Mouse (Mus musculus): Measurements from ENCODE around the gene Acly. TPM values are rescaled to one million over a fixed set of nuclear protein-coding genes. Genes with fewer than 3 reads are reported as not detected.

Gene Acly
- polyA plus RNA-seq, 2 experiments = 118 to 159 TPM

- peaks cover 6% of the 10 kb centered on the region; the same call in 1 of the 2 replicates for H3K27me3 ChIP-seq (ENCODE audit: control insufficient read depth, insufficient read depth, low read length)
- H3K4me2 ChIP-seq (replicated peaks; ENCODE audit: low read depth, low read length, severe bottlenecking) = no peak overlapping the region
- H3K9me3 ChIP-seq (ENCODE audit: control insufficient read depth, low read length) = no peaks in the 10 kb centered on the region
- H3K9ac ChIP-seq (ENCODE audit: low read depth, low read length, severe bottlenecking) = no peak overlapping the region
- TF ChIP-seq POLR2A (IDR thresholded peaks at IDR 0.05; ENCODE audit: borderline replicate concordance, extremely low read depth, insufficient read depth, insufficient read length) = no peak
- no peaks in the 10 kb centered on the region for H3K36me3 ChIP-seq (ENCODE audit: control insufficient read depth, insufficient read depth, low read length)
- DNase-seq (ENCODE audit: low spot score) = no peak
- ATAC-seq (ENCODE audit: low FRiP score, low read depth) = no peak
- 0 out of 2 replicates have a peak, but pooled peaks cover 4% of the 10 kb centered on the region for H3K4me1 ChIP-seq (ENCODE audit: control insufficient read depth, insufficient read depth, low read length)
- whole genome bisulfite sequencing = 56% methylated on average over 9 of the region's 9 CpGs
- no peak overlapping the region for H3K27ac ChIP-seq (replicated peaks; ENCODE audit: low read depth, low read length)
- no peak overlapping the region for H3K4me3 ChIP-seq (replicated peaks; ENCODE audit: low read length)
Observed at GRCm38 (mm10) chr11:100567815-100568245, 40.0 kb upstream of the Acly start.

- H3K36me3 ChIP-seq (ENCODE audit: control insufficient read depth, insufficient read depth, low read length) = no peaks in the 10 kb centered on the region
- no peak overlapping the region for H3K9ac ChIP-seq (ENCODE audit: low read depth, low read length, severe bottlenecking)
- no peaks in the 10 kb centered on the region for H3K9me3 ChIP-seq (ENCODE audit: control insufficient read depth, low read length)
- no peak overlapping the region for H3K27ac ChIP-seq (replicated peaks; ENCODE audit: low read depth, low read length)
- H3K4me2 ChIP-seq (replicated peaks; ENCODE audit: low read depth, low read length, severe bottlenecking) = no peak overlapping the region
- DNase-seq (ENCODE audit: low spot score) (no peak), ATAC-seq (ENCODE audit: low FRiP score, low read depth) (no peak)
- 0 out of 2 replicates have a peak, but pooled peaks cover 4% of the 10 kb centered on the region for H3K4me1 ChIP-seq (ENCODE audit: control insufficient read depth, insufficient read depth, low read length)
- 81% methylated on average over 5 of the region's 5 CpGs for WGBS
- peaks cover 6% of the 10 kb centered on the region; the same call in 1 of the 2 replicates for H3K27me3 ChIP-seq (ENCODE audit: control insufficient read depth, insufficient read depth, low read length)
- no peak for TF ChIP-seq POLR2A (IDR thresholded peaks at IDR 0.05; ENCODE audit: borderline replicate concordance, extremely low read depth, insufficient read depth, insufficient read length)
- H3K4me3 ChIP-seq (replicated peaks; ENCODE audit: low read length) = no peak overlapping the region
Observed at GRCm38 (mm10) chr11:100567229-100567628, 39.4 kb upstream of the Acly start.

GRCm38 (mm10) chr11:100564703-100565102 is 36.9 kb upstream of the Acly start:
- Histone ChIP-seq H3K27me3 (ENCODE audit: control insufficient read depth, insufficient read depth, low read length) (no peaks in the 10 kb centered on the region), H3K4me2 (replicated peaks; ENCODE audit: low read depth, low read length, severe bottlenecking) (no peak overlapping the region), H3K9me3 (ENCODE audit: control insufficient read depth, low read length) (no peaks in the 10 kb centered on the region), H3K4me3 (replicated peaks; ENCODE audit: low read length) (no peak overlapping the region), H3K36me3 (ENCODE audit: control insufficient read depth, insufficient read depth, low read length) (no peaks in the 10 kb centered on the region), H3K9ac (ENCODE audit: low read depth, low read length, severe bottlenecking) (no peak overlapping the region), H3K27ac (replicated peaks; ENCODE audit: low read depth, low read length) (no peak overlapping the region), H3K4me1 (ENCODE audit: control insufficient read depth, insufficient read depth, low read length) (no peaks in the 10 kb centered on the region)
- DNase-seq (ENCODE audit: low spot score) (no peak), ATAC-seq (ENCODE audit: low FRiP score, low read depth) (no peak)
- WGBS = 84% methylated on average over 6 of the region's 6 CpGs
- no peak for TF ChIP-seq POLR2A (IDR thresholded peaks at IDR 0.05; ENCODE audit: borderline replicate concordance, extremely low read depth, insufficient read depth, insufficient read length)

GRCm38 (mm10) chr11:100564297-100564696 is 36.5 kb upstream of the Acly start:
- Histone ChIP-seq H3K36me3 (ENCODE audit: control insufficient read depth, insufficient read depth, low read length) (no peaks in the 10 kb centered on the region), H3K4me2 (replicated peaks; ENCODE audit: low read depth, low read length, severe bottlenecking) (no peak overlapping the region), H3K9ac (ENCODE audit: low read depth, low read length, severe bottlenecking) (no peak overlapping the region), H3K9me3 (ENCODE audit: control insufficient read depth, low read length) (no peaks in the 10 kb centered on the region), H3K27ac (replicated peaks; ENCODE audit: low read depth, low read length) (no peak overlapping the region), H3K27me3 (ENCODE audit: control insufficient read depth, insufficient read depth, low read length) (no peaks in the 10 kb centered on the region), H3K4me1 (ENCODE audit: control insufficient read depth, insufficient read depth, low read length) (no peaks in the 10 kb centered on the region), H3K4me3 (replicated peaks; ENCODE audit: low read length) (no peak overlapping the region)
- DNase-seq (ENCODE audit: low spot score) (no peak), ATAC-seq (ENCODE audit: low FRiP score, low read depth) (no peak)
- no peak for TF ChIP-seq POLR2A (IDR thresholded peaks at IDR 0.05; ENCODE audit: borderline replicate concordance, extremely low read depth, insufficient read depth, insufficient read length)
- 75% methylated on average over 15 of the region's 15 CpGs for WGBS

GRCm38 (mm10) chr11:100561748-100562147 is 33.9 kb upstream of the Acly start:
- ATAC-seq (ENCODE audit: low FRiP score, low read depth) = no peak
- H3K27ac ChIP-seq (replicated peaks; ENCODE audit: low read depth, low read length) = no peak overlapping the region
- 72% methylated on average over 5 of the region's 5 CpGs for WGBS
- no peaks in the 10 kb centered on the region for H3K36me3 ChIP-seq (ENCODE audit: control insufficient read depth, insufficient read depth, low read length)
- no peaks in the 10 kb centered on the region for H3K27me3 ChIP-seq (ENCODE audit: control insufficient read depth, insufficient read depth, low read length)
- no peak overlapping the region for H3K4me2 ChIP-seq (replicated peaks; ENCODE audit: low read depth, low read length, severe bottlenecking)
- H3K4me1 ChIP-seq (ENCODE audit: control insufficient read depth, insufficient read depth, low read length) = no peaks in the 10 kb centered on the region
- no peaks in the 10 kb centered on the region for H3K9me3 ChIP-seq (ENCODE audit: control insufficient read depth, low read length)
- no peak overlapping the region for H3K4me3 ChIP-seq (replicated peaks; ENCODE audit: low read length)
- TF ChIP-seq POLR2A (IDR thresholded peaks at IDR 0.05; ENCODE audit: borderline replicate concordance, extremely low read depth, insufficient read depth, insufficient read length) = no peak
- no peak overlapping the region for H3K9ac ChIP-seq (ENCODE audit: low read depth, low read length, severe bottlenecking)
- DNase-seq (ENCODE audit: low spot score) = no peak

GRCm38 (mm10) chr11:100559476-100559875 is 31.7 kb upstream of the Acly start:
- no peak for DNase-seq (ENCODE audit: low spot score)
- Histone ChIP-seq H3K27me3 (ENCODE audit: control insufficient read depth, insufficient read depth, low read length) (no peaks in the 10 kb centered on the region), H3K9ac (ENCODE audit: low read depth, low read length, severe bottlenecking) (no peak overlapping the region), H3K9me3 (ENCODE audit: control insufficient read depth, low read length) (no peaks in the 10 kb centered on the region), H3K4me3 (replicated peaks; ENCODE audit: low read length) (no peak overlapping the region), H3K27ac (replicated peaks; ENCODE audit: low read depth, low read length) (no peak overlapping the region), H3K36me3 (ENCODE audit: control insufficient read depth, insufficient read depth, low read length) (no peaks in the 10 kb centered on the region), H3K4me1 (ENCODE audit: control insufficient read depth, insufficient read depth, low read length) (no peaks in the 10 kb centered on the region; the same call in 1 of the 2 replicates), H3K4me2 (replicated peaks; ENCODE audit: low read depth, low read length, severe bottlenecking) (no peak overlapping the region)
- WGBS = 38% methylated on average over 7 of the region's 7 CpGs
- no peak for ATAC-seq (ENCODE audit: low FRiP score, low read depth)
- no peak for TF ChIP-seq POLR2A (IDR thresholded peaks at IDR 0.05; ENCODE audit: borderline replicate concordance, extremely low read depth, insufficient read depth, insufficient read length)

Data from limb, embryonic 14.5 days (tissue).